Mouse (Mus musculus) spleen, adult 2 months (tissue): ENCODE measurements around the gene Pcgf1.

Experiments used
- CTCF ChIP-seq: fragments of 200-500 bp; IDR thresholded peaks from 2 replicates; pipeline ENCODE4 v1.5.1; 2011; ENCODE audit warnings: mild to moderate bottlenecking, inconsistent platforms; ENCODE audit not compliant: insufficient read depth, insufficient read length, insufficient replicate concordance; ENCODE audit errors: extremely low read depth
- POLR2A ChIP-seq: fragments of 200-500 bp; IDR thresholded peaks from 2 replicates; pipeline ENCODE4 v1.6.1; 2011; ENCODE audit warnings: low read depth, low read length, inconsistent platforms

GRCm38 (mm10) chr6:83053136-83053960 is 24.3 kb upstream of the Pcgf1 start:
- TF ChIP-seq CTCF (no peak), POLR2A (no peak)
